Mouse (Mus musculus): ENCODE measurements around the gene Mup20.
"Not testable (repeated sequence)": the region's sequence is repeated elsewhere in the genome, so short reads cannot be mapped to it uniquely, and the experiment has no call there.

The Mup20 gene

DNA sequence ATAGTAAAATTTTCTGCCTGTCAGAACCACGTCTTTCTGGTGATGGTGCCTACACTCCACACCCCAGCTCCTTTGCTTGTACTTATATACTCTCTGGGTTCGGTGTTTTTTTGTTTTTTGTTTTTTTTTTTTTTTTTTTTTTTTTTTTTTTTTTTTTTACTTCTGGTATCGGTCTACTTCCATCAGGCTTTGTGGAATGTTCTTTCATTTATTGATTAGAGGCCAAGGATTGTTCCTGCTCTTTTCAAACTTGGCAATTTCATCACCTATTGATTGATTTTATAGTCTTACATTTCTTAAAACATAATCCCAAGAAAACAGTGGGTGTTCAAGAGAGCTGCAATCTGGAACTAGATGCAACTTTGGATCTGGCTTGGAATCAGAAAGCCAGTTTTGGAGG is at the start of gene Mup20:
Gene Mup20 (minus strand): TSS at position 101 of the 400 bp plus-strand sequence.
- DNase-seq, result not testable (repeated sequence)

DNA sequence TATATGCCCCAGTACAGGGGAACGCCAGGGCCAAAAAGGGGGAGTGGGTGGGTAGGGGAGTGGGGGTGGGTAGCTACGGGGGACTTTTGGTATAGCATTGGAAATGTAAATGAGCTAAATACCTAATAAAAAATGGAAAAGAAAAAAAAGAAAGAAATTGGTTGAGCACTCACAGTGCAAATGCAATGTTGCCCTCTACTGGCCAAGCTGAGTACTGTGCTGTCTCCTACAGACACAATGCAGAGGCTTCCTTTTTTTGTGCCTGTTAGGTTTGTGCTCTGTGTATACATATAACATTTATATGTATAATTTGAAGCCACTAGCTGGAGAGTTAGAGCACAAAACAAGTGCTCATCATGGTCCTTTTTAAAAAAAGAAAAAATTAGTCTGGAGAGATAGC is 49.4 kb upstream of the Mup20 start:
- peak; percentile 38 for DNase-seq

DNA sequence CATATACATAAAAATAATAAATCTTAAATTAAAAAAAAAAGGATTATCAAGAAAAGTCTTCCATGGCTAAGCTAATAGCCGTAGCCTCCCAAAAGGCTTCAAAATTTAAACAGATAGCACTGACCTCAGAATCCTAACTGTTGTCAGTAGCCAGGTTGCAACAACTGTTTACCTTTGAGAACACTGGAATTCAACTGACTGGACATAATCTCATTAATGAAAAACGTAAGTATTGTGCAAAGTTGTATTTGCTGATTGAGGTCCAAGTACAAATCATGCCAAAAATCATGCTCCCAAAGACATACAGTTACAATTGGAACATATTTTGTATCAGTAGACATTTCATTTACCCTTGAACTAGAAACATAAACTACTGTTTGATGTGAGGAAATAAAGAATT is 34.0 kb upstream of the Mup20 start:
- no peak for DNase-seq

DNA sequence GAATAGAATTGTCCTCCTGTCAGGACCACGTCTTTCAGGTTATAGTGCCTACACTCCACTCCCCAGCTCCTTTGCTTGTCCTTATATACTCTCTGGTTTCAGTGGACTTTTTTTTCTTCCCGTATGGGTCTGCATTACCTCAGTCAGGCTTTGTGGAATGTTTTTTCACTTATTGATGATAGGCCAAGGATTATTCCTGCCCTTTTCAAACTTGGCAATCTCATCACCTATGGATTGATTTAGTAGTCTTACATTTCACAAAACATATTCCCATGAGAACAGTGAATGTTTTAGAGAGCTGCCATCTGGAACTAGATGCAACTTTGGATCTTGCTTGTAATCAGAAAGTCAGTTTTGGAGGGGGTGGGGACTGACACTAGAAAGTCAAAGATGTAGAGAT is 33.3 kb upstream of the Mup20 start, which contains the start of gene Mup3:
Gene Mup3 (minus strand): TSS at position 102 of the 400 bp plus-strand sequence.
- no peak for DNase-seq

DNA sequence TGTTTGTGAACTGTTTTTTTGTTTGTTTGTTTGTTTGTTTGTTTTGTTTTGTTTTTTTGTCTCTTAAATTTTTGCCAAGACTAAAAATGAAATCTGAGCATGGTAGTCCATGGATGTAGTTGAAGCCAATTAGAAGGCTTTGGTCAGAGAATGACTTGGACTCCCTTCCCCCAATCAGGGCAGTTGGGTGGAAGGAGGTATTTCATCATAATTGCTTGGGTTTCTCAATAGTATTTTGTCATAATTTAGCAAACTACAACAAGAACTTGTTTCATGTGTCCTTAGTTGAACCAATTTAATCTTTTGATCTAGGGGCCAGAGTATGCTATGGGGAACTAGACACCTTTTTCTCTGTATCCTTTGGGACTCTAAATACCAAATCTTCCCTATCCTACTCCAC is 28.8 kb upstream of the Mup20 start:
- DNase-seq, result no peak

DNA sequence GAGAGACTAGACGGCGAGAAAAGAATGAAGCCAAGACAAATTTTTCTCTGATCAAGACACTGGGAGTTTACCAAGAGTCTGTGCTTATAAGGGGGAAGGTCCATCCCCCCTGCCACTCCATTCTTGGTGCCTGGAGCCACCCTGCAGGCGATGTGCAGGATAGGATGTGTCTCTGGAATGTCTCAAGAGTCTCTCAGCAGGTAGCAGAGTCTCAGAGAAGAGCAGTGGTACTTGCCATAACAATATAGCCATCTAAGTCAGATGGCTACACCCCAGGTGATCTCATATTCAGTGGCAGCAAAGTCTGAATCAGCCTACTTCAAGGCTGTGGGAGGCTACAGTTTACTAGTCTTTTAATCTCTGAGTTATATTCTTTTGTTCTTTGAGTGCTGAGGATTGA is 21.2 kb upstream of the Mup20 start:
- DNase-seq, result no peak

DNA sequence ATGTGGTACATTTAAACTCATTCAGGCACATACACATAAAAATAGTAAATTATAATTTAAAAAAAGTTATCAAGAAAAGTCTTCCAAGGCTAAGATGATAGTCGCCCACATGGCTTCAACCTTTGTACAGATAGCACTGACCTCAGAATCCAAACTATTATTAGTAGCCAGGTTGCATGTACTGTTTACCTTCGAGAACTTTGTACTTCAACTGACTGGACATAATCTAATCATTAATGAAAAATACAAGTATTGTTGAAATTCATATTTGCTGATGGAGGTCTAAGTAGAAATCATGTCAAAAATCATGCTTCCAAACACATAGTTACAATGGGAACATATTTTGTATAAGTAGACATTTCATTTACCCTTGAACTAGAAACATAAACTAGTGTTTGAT is 822 bp upstream of the Mup20 start:
- not testable (repeated sequence) for DNase-seq

DNA sequence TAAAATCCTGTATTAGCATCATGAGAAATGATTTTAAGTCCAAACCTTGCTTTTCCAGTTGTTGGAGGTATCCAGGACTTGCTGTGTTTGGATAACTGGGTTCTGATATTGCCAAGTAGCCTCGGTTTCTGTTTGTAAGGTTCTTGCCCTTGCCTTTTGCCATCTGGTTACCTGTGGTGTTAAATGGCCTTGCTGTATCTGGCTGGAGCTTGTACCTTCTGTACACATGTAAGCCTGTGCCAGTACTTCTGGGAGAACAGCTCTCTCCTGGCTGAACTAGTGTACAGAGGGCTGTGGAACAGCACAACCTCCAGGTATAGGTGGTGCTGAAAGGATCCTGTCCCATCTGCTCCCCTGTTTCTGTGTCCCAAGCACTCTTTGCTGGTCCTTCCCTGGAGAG is 27.7 kb downstream of the Mup20 start:
- no peak for DNase-seq

DNA sequence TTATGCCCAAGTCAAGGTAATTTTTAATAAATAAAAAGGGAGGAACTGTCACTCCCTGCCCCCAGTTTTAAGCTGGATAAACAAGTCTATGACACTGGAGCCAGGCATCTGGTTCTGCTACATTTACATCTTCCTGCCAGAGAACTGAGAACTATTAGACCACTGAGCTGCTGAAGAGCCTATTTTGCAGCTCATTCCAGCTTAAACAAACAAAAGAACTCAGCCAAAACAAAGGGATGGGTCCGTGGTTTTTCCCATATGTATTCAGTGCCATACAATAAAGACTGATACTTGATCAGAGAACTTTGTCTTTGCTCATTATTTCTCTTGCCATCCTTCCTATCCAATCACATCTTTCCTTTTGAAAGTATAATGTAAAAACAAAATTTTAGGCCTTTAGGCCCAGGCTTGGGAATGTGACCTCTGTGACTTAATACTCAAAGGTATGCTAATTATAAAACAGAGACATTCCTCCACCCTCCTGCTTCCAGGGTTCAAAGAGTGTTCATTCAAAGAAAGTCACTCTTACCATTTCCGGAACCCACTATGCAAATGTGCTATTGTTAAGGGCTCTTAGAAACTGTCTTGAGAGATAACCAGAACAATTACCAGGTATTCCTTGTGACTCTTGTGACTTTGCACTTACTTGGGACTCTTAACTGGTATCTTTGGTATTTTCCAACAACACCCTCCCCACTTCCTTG is 29.6 kb downstream of the Mup20 start:
- DNase-seq, result no peak

DNA sequence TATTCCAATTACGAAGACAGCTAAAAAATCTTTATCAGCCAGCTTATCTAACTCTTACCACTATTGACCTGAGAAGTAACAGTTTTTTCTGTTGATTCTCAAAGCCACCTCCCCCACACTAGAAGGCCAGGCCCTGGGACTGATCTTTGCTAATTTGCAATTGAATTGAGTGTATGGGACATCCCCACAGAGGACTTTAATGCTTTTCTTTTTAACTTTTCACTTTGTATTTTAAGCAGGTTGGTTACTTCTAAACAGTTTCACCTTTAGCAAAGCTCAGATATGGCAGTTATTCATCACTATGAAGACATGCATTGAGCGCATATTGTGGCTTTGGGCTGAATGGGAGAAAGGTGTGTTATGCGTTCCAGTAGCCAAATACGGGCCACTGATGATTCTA is 30.3 kb downstream of the Mup20 start:
- no peak for DNase-seq

DNA sequence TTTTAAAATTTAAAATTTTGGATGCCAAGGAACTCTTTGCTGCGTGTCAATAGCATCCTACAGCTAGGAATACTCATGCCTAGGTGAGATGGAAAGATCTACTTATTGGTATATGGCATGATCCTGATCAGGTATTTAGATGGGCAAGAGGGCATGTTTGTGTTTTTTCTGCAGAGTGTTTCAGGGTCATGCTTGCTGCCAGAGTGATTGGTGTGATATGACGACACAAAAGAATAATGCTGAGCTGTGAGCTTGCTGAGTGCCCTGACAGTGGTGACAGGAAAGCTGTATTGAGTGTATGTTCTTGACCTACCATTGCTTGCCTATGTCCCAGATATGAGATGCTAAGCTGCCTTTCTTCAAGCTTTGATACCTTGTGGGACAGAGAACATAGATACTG is 30.8 kb downstream of the Mup20 start:
- no peak for DNase-seq

DNA sequence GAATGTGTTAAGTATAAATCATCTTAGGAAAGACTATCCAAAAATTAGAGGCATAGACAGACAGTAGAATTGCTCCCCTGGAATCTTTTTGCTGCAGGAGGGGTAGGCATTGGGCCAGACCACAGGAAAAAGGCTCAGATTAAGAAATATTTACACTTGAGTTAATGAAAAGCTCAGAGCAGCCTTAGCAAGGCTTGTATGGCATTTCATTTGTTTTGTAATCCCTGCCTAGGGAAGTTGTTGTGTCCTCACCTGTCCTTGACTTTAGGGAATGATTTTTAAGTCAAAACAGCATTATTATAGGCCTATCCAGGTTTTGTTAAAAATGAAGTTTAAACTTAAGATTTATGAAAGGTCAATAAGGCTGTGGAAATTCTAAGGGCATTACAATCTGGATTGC is 33.4 kb downstream of the Mup20 start:
- not testable (repeated sequence) for DNase-seq

Data from embryo, embryonic 11 days (tissue).